Mouse (Mus musculus) kidney, adult 2 months (tissue): ENCODE data around the gene Kidins220.

Source experiments
- CTCF ChIP-seq: fragments of 200-500 bp; conservative IDR thresholded peaks from 2 replicates; pipeline ENCODE4 v1.5.1; 2011; ENCODE audit warnings: low read depth, mild to moderate bottlenecking, control low read depth, low read length, moderate library complexity, mixed read lengths; ENCODE audit not compliant: insufficient read depth, insufficient read length
- POLR2A ChIP-seq: fragments of 200-500 bp; IDR thresholded peaks from one replicate; pipeline ENCODE4 v1.6.1; 2011; ENCODE audit warnings: low read depth, low read length, control low read depth

GRCm38 (mm10) chr12:25083260-25084178 is 108.8 kb downstream of the Kidins220 start:
- no peak for TF ChIP-seq POLR2A
- TF ChIP-seq CTCF = no peak
